Mouse (Mus musculus) kidney, embryonic 16.5 days (tissue): ENCODE data around the gene Mul1. TPM values are rescaled to one million over a fixed set of nuclear protein-coding genes. Genes with fewer than 3 reads are reported as not detected.

Experiments used
- polyA plus RNA-seq: library from polyadenylated mRNA; unstranded; fragments of >200 nt; fragmentation: Nextera tagmentation; extraction: Ambion mirVana; gene quantifications from 2 replicates; pipeline ENCODE4 v1.2.1, GENCODE M21; 2015

The Mul1 gene
- polyA plus RNA-seq, 1 experiment from 2014 or later, result 22.4 TPM

Other genes with a start within 250 kb of the Mul1 start
- gene Hp1bp3, start 218.4 kb upstream of the Mul1 start, polyA plus RNA-seq, result 155 and 160 TPM in 2 replicates
- gene Sh2d5, start 184.3 kb upstream of the Mul1 start, polyA plus RNA-seq, result 0.67 and 0.76 TPM in 2 replicates
- 2.2 and 2.6 TPM in 2 replicates for gene Kif17, start 184.2 kb upstream of the Mul1 start, polyA plus RNA-seq
- 407 and 438 TPM in 2 replicates for gene Ddost, start 129.9 kb upstream of the Mul1 start, polyA plus RNA-seq
- 54.4 and 56.0 TPM in 2 replicates for gene Pink1, start 108.4 kb upstream of the Mul1 start, polyA plus RNA-seq
- 24.6 and 27.1 TPM in 2 replicates for gene Cda, start 66.7 kb upstream of the Mul1 start, polyA plus RNA-seq
- gene Fam43b, start 38.1 kb upstream of the Mul1 start, polyA plus RNA-seq, result 0.12 TPM in 1 of 2 replicates, not detected in the other
- 6.2 and 6.4 TPM in 2 replicates for gene Camk2n1, start 19.6 kb downstream of the Mul1 start, polyA plus RNA-seq
- 0.15 and 0.18 TPM in 2 replicates for gene Vwa5b1, start 201.2 kb downstream of the Mul1 start, polyA plus RNA-seq